Mouse (Mus musculus) lung, postnatal 0 days (tissue): ENCODE results near the gene Cse1l. TPM values are rescaled to one million over a fixed set of nuclear protein-coding genes. Genes with fewer than 3 reads are reported as not detected.

Experiments
- ATAC-seq: fragments of 200-750 bp; cut with Nextera tagmentation; 2 replicates; pipeline ENCODE4 v1.8.0; 2017; ENCODE audit warnings: moderate library complexity
- DNase-seq: peaks from one replicate; pipeline ENCODE4 v3.0.0-alpha.2; 2016; ENCODE audit warnings: low spot score
- H3K27ac ChIP-seq: fragments of 300-500 bp; sonication (generic); 2 replicates; pipeline ENCODE4 v1.5.1; 2014; ENCODE audit warnings: antibody characterized with exemption, mild to moderate bottlenecking, low read length, mixed read lengths
- H3K27me3 ChIP-seq: fragments of 300-500 bp; sonication (generic); replicated peaks from 2 replicates; pipeline ENCODE4 v1.6.1; 2014; ENCODE audit warnings: low read length, mixed read lengths; ENCODE audit not compliant: insufficient read depth
- H3K36me3 ChIP-seq: fragments of 300-500 bp; sonication (generic); 2 replicates; pipeline ENCODE4 v1.6.1; 2014; ENCODE audit warnings: low read length, mixed read lengths; ENCODE audit not compliant: insufficient read depth
- H3K4me1 ChIP-seq: fragments of 300-500 bp; sonication (generic); 2 replicates; pipeline ENCODE4 v1.6.1; 2014; ENCODE audit warnings: antibody characterized with exemption, low read depth, low read length, mixed read lengths; ENCODE audit not compliant: insufficient read depth
- H3K4me2 ChIP-seq: fragments of 300-500 bp; sonication (generic); replicated peaks from 2 replicates; pipeline ENCODE4 v1.6.1; 2014; ENCODE audit warnings: low read depth, mild to moderate bottlenecking, low read length, moderate library complexity, mixed read lengths
- H3K4me3 ChIP-seq: fragments of 300-500 bp; sonication (generic); 2 replicates; pipeline ENCODE4 v1.5.1; 2014; ENCODE audit warnings: low read depth, low read length
- H3K9ac ChIP-seq: fragments of 300-500 bp; sonication (generic); replicated peaks from 2 replicates; pipeline ENCODE4 v1.6.1; 2014; ENCODE audit warnings: low read depth, mild to moderate bottlenecking
- H3K9me3 ChIP-seq: fragments of 300-500 bp; sonication (generic); 2 replicates; pipeline ENCODE4 v1.6.1; 2016; ENCODE audit warnings: low read length, mixed read lengths
- CTCF ChIP-seq: IDR thresholded peaks from 2 replicates; pipeline ENCODE4 v1.5.1; 2016; ENCODE audit warnings: antibody characterized with exemption, mild to moderate bottlenecking
- EP300 ChIP-seq: IDR thresholded peaks from 2 replicates; pipeline ENCODE4 v1.6.1; 2016; ENCODE audit warnings: antibody characterized with exemption, mild to moderate bottlenecking, control low read depth
- WGBS: fragments of 180-500 bp; shearing (Covaris S2); extraction: QIAGEN DNeasy Blood & Tissue Kit; methylation state at CpG from one replicate; pipeline ENCODE4 v1.1.7; 2014; 5-methylcytosine and 5-hydroxymethylcytosine counted together
- polyA plus RNA-seq: library from polyadenylated mRNA; unstranded; fragments of >200 nt; fragmentation: Nextera tagmentation; extraction: Ambion mirVana; gene quantifications from 2 replicates; pipeline ENCODE4 v1.2.1, GENCODE M21; 2015

Gene Cse1l
- polyA plus RNA-seq, result 24.1 and 28.5 TPM in 2 replicates

DNA sequence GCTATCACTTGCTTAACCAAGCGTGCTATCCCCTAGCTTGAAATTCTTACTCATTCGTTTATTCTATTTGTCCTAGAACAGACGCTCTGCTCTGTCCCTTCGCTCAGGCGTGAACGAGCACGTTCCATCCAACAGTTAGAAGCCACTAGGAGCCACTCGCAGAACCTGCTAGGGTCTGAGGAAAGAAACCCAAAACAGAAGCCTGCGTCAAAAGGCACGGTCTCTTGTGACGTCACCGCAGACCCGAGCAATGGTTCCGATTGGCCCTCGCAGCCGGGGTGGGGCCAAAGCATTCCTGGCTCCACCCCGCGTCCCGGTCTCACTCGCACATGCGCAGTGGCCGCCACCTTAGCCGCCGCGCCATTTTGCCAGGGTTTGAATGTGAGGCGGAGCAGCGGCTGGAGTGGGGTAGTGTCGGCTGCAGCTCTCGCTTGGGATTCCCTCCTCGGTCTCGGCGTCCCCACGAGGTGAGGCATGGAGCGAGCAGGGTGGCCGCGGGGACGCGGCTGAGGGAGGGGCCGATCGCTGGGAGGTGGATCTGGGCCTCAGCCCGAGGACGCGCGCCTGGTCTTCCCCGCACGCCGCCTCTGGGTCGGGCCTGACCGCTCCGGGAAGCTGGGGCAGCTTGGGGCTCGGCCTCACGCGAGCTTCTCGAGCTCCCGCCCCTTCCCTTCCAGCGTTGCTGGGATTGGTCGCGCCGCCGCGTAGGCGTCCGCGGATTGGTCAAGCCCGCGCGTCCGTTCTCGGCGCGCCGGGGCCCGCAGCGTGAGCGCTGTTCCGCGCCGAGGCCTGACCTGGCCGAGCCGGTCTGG lies at the start of gene Cse1l:
Cse1l (plus strand) TSS at position 330 of the 812 bp plus-strand sequence.
- WGBS, result under 1% methylated on average over 69 of the region's 80 CpGs

GRCm38 (mm10) chr2:166856366-166856765 lies 49.5 kb upstream of the Cse1l start:
- H3K9ac ChIP-seq, result no peak overlapping the region
- H3K27ac ChIP-seq, result no peak overlapping the region
- H3K4me2 ChIP-seq, result no peak overlapping the region
- ATAC-seq, result no peak
- H3K4me1 ChIP-seq, result no peaks in the 10 kb centered on the region
- H3K27me3 ChIP-seq, result no peaks in the 10 kb centered on the region
- no peak overlapping the region for H3K4me3 ChIP-seq
- peaks cover 56% of the 10 kb centered on the region for H3K36me3 ChIP-seq
- no peak for TF ChIP-seq EP300
- no peak for TF ChIP-seq CTCF
- DNase-seq, result no peak
- no peaks in the 10 kb centered on the region for H3K9me3 ChIP-seq
- 81% methylated on average over 6 of the region's 6 CpGs for WGBS

More for the DNA sequence above, at the start of gene Cse1l:
- Histone ChIP-seq H3K36me3 (no peaks in the 10 kb centered on the region), H3K27me3 (no peaks in the 10 kb centered on the region), H3K27ac (peak within 1 kb of the TSS; percentile 93), H3K9ac (peak within 1 kb of the TSS; percentile 81), H3K4me1 (peaks cover 5% of the 10 kb centered on the region; the same call in 1 of the 2 replicates), H3K9me3 (no peaks in the 10 kb centered on the region), H3K4me3 (peak within 1 kb of the TSS; percentile 77), H3K4me2 (peak within 1 kb of the TSS; percentile 84)
- ATAC-seq (peak; percentile 97), DNase-seq (peak; percentile 99)
- TF ChIP-seq CTCF (peak; percentile 34; the same call in 1 of the 2 replicates), EP300 (no peak)

DNA sequence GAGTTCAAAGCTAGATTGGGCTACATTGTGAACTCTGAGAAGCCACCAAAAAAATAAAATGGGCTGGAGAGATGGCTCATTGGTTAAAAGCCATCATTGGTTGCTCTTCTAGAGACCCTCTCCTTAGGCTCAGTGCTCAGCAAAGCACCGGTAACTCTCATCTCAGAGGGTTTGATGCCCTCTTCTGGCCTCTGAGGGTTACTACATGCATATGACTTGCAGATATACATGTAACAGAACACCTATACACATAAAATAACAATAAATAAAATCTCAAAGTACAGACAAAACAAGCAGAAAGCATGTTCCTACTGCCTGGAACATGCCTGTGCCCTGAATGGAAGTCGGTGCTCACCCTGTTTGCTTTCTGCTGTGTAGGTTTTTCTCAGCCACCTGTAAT lies 48.7 kb upstream of the Cse1l start:
- Histone ChIP-seq H3K4me2 (no peak overlapping the region), H3K4me3 (no peak overlapping the region), H3K4me1 (no peaks in the 10 kb centered on the region), H3K36me3 (peaks cover 55% of the 10 kb centered on the region), H3K9me3 (no peaks in the 10 kb centered on the region), H3K9ac (no peak overlapping the region), H3K27me3 (no peaks in the 10 kb centered on the region), H3K27ac (no peak overlapping the region)
- 87% methylated on average over 2 of the region's 2 CpGs for WGBS
- ATAC-seq, result no peak
- peak; percentile 46 for TF ChIP-seq CTCF
- TF ChIP-seq EP300, result no peak
- DNase-seq, result no peak

DNA sequence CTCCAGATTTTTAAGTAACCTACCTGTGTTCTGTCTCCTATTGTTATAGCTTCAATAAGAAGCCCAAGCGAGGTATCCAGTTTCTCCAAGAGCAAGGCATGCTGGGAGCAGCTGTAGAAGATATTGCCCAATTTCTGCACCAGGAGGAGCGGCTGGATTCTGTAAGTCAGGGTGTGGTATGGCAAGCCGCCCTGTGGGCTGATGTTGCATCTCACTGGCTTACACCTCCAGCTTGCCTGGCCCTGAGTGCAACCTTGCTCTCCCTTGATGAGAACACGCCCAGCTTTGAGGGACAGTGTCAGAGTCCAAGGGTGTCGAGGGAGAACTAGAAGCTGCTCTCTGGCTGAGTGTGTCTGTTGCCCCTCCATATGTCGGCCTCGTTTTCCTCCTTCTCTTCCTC lies 46.6 kb upstream of the Cse1l start:
- Histone ChIP-seq H3K27ac (no peak overlapping the region), H3K4me2 (no peak overlapping the region), H3K9me3 (no peaks in the 10 kb centered on the region), H3K4me3 (no peak overlapping the region), H3K27me3 (no peaks in the 10 kb centered on the region), H3K36me3 (peaks cover 54% of the 10 kb centered on the region), H3K4me1 (no peaks in the 10 kb centered on the region), H3K9ac (no peak overlapping the region)
- ATAC-seq (peak; percentile 66), DNase-seq (peak; percentile 49)
- TF ChIP-seq CTCF (no peak), EP300 (no peak)
- 67% methylated on average over 7 of the region's 7 CpGs for WGBS

GRCm38 (mm10) chr2:166862505-166862904 lies 43.3 kb upstream of the Cse1l start:
- no peak overlapping the region for H3K27ac ChIP-seq
- no peak overlapping the region for H3K4me3 ChIP-seq
- TF ChIP-seq EP300 (no peak), CTCF (no peak)
- WGBS, result 73% methylated on average over 3 of the region's 3 CpGs
- no peaks in the 10 kb centered on the region for H3K9me3 ChIP-seq
- peaks cover 58% of the 10 kb centered on the region for H3K36me3 ChIP-seq
- H3K27me3 ChIP-seq, result no peaks in the 10 kb centered on the region
- no peak for DNase-seq
- H3K4me2 ChIP-seq, result no peak overlapping the region
- H3K9ac ChIP-seq, result no peak overlapping the region
- H3K4me1 ChIP-seq, result no peaks in the 10 kb centered on the region
- ATAC-seq, result no peak

DNA sequence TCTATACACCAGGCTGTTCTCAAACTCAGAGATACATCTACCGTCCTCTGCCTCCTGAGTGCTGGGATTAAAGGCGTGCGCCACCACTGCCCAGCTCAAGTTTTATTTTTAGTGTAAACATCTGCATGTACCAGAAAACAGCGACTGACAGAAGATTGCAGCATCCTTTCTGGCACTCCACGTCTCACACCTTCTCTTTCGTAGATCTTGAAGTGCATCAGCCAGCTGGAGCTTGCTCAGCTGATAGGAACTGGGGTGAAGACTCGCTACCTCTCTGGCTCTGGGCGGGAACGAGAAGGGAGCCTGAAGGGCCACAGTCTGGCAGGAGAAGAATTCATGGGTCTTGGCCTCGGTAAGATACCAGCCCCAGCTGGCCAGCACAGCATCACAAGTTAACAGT lies 40.4 kb upstream of the Cse1l start:
- Histone ChIP-seq H3K27me3 (no peaks in the 10 kb centered on the region), H3K9me3 (no peaks in the 10 kb centered on the region), H3K4me1 (no peaks in the 10 kb centered on the region), H3K4me2 (no peak overlapping the region), H3K4me3 (no peak overlapping the region), H3K9ac (no peak overlapping the region), H3K36me3 (peaks cover 67% of the 10 kb centered on the region), H3K27ac (no peak overlapping the region)
- WGBS, result 76% methylated on average over 10 of the region's 10 CpGs
- DNase-seq, result no peak
- no peak for TF ChIP-seq CTCF
- TF ChIP-seq EP300, result no peak
- no peak for ATAC-seq
